Mouse (Mus musculus) T-cell, adult 66 days (primary cell): ENCODE measurements around the gene Scgb2a2. TPM values are rescaled to one million over a fixed set of nuclear protein-coding genes. Genes with fewer than 3 reads are reported as not detected.

Source experiments
- total RNA-seq, 2 experiments: library from RNA; stranded (reverse); gene quantifications; 3 replicates in 1 of 2; 4 replicates in 1 of 2; pipeline ENCODE4 v1.2.4; 2023

Scgb2a2 gene
- not detected for total RNA-seq

GRCm38 (mm10) chr19:9847262-9847661 lies at the start of gene Scgb2a2:
TSS of gene Scgb2a2 (plus strand) at chr19:9847562.

GRCm38 (mm10) chr19:9899072-9899779 lies 51.9 kb downstream of the Scgb2a2 start, which contains the start of gene Incenp:
TSS of gene Incenp (minus strand) at chr19:9899551.

Other genes starting within 250 kb of the Scgb2a2 start
- gene Incenp, start 52.0 kb downstream of the Scgb2a2 start, total RNA-seq: 10 to 100 TPM; 47.0 to 54.4 TPM
- 100 to 1,000 TPM; 776 to 815 TPM for gene Fth1, start 133.0 kb downstream of the Scgb2a2 start, total RNA-seq
- not detected for gene Best1, start 154.1 kb downstream of the Scgb2a2 start, total RNA-seq
- gene Rab3il1, start 154.1 kb downstream of the Scgb2a2 start, total RNA-seq: under 1 TPM; 0.41 to 0.64 TPM
- gene Fads3, start 194.0 kb downstream of the Scgb2a2 start, total RNA-seq: 1 to 10 TPM in 1 of 2 experiments, under 1 TPM in 1; 0.23 to 2.2 TPM